Comparison of ENCODE assay signal across 11 mouse cellular contexts in genomic region chr12:70877926-70878710, GRCm38 (mm10). TPM values are rescaled to one million over a fixed set of nuclear protein-coding genes. Genes with fewer than 3 reads are reported as not detected.
A peak's percentile ranks its signal among the peaks of the same experiment; 100 is the strongest.
DNase-seq lines count a peak whose midpoint lies in the region; ATAC-seq and TF ChIP-seq lines count a peak whose summit lies in the region.
"Had no signal": no experiment of that assay in that cellular context is flagged by ENCODE, and none has a peak within 500 bp of the region (broad histone marks: within the 10 kb centered on the region; RNA-seq: fewer than 3 reads in every experiment).

No protein-coding gene starts in this region.

- no peaks in the 10 kb centered on the region for H3K27me3 ChIP-seq in cerebellum, adult 2 months (ENCODE audit: control insufficient read depth, insufficient read depth, low read length)
- no peaks in the 10 kb centered on the region for H3K27me3 ChIP-seq in intestine, embryonic 15.5 days (replicated peaks)
- H3K27me3 ChIP-seq in stomach, postnatal 0 days (ENCODE audit: control insufficient read depth, insufficient read depth, low read length), result no peaks in the 10 kb centered on the region
- H3K27me3 ChIP-seq: hindbrain, embryonic 12.5 days had no signal

- H3K4me2 ChIP-seq in intestine, embryonic 15.5 days (replicated peaks), result no peak overlapping the region
- H3K4me2 ChIP-seq in stomach, postnatal 0 days (replicated peaks; ENCODE audit: low read depth), result no peak overlapping the region
- H3K4me2 ChIP-seq: hindbrain, embryonic 12.5 days had no signal

- no peak for DNase-seq in cerebellum, postnatal 4 days (ENCODE audit: low spot score in 2 of 2)
- DNase-seq in layer of hippocampus, adult 2 months (ENCODE audit: low spot score in 2 of 2), result no peak
- no peak for DNase-seq in layer of hippocampus, postnatal 25 days (ENCODE audit: extremely low spot score in 1 of 2, low spot score in 1 of 2)
- peak; percentile 87 to 95 for DNase-seq in cerebellum, adult 2 months
- DNase-seq in left cerebral cortex, postnatal 14 days (ENCODE audit: low spot score in 2 of 2), result peak; percentile 40 to 46
- no peak for DNase-seq in stomach, postnatal 0 days (ENCODE audit: low spot score)
- DNase-seq: kidney, postnatal 36 days had no signal

- 19% methylated on average over 20 of the region's 20 CpGs for WGBS in cerebellum, adult 2 months
- WGBS in intestine, embryonic 15.5 days, result 84% methylated on average over 20 of the region's 20 CpGs
- WGBS in stomach, postnatal 0 days, result 82% methylated on average over 20 of the region's 20 CpGs

- no peak overlapping the region for H3K9ac ChIP-seq in intestine, embryonic 15.5 days
- H3K9ac ChIP-seq in stomach, postnatal 0 days (ENCODE audit: low read length), result no peak overlapping the region
- H3K9ac ChIP-seq: hindbrain, embryonic 12.5 days; liver, embryonic 14.5 days had no signal

- no peak overlapping the region; the same call in 1 of the 2 replicates for H3K4me3 ChIP-seq in layer of hippocampus, adult 2 months
- peak overlapping the region; percentile 10 for H3K4me3 ChIP-seq in cerebellum, adult 2 months (replicated peaks; ENCODE audit: insufficient read depth, low read depth, low read length)
- H3K4me3 ChIP-seq in intestine, embryonic 15.5 days (replicated peaks), result no peak overlapping the region
- no peak overlapping the region for H3K4me3 ChIP-seq in stomach, postnatal 0 days (ENCODE audit: low read depth, low read length)
- H3K4me3 ChIP-seq: hindbrain, embryonic 12.5 days had no signal

- no peak for TF ChIP-seq EP300 in stomach, postnatal 0 days (optimal IDR thresholded peaks at IDR 0.05)

- H3K9me3 ChIP-seq in intestine, embryonic 15.5 days, result no peaks in the 10 kb centered on the region
- no peaks in the 10 kb centered on the region for H3K9me3 ChIP-seq in stomach, postnatal 0 days (ENCODE audit: control insufficient read depth, low read length)
- H3K9me3 ChIP-seq: hindbrain, embryonic 12.5 days had no signal

- no peak for TF ChIP-seq POLR2A in cerebellum, adult 2 months (IDR thresholded peaks at IDR 0.05; ENCODE audit: borderline replicate concordance, insufficient read depth, low read length)

- intact Hi-C loops in left cerebral cortex, postnatal 14 days (cut with DNase I), result no loop called here

- no peak for TF ChIP-seq CTCF in layer of hippocampus, adult 2 months (conservative IDR thresholded peaks at IDR 0.05)
- no peak for TF ChIP-seq CTCF in cerebellum, adult 2 months (IDR thresholded peaks at IDR 0.05; ENCODE audit: borderline replicate concordance, insufficient read depth, low read depth, low read length)
- TF ChIP-seq CTCF in stomach, postnatal 0 days (IDR thresholded peaks at IDR 0.05; ENCODE audit: low read depth), result no peak

- H3K4me1 ChIP-seq in cerebellum, adult 2 months (ENCODE audit: control insufficient read depth, insufficient read depth, low read length), result peaks cover 41% of the 10 kb centered on the region
- 0 out of 2 replicates have a peak, but pooled peaks cover 3% of the 10 kb centered on the region for H3K4me1 ChIP-seq in intestine, embryonic 15.5 days (replicated peaks)
- no peaks in the 10 kb centered on the region for H3K4me1 ChIP-seq in stomach, postnatal 0 days (replicated peaks; ENCODE audit: control insufficient read depth, insufficient read depth)
- H3K4me1 ChIP-seq: hindbrain, embryonic 12.5 days had no signal

- H3K27ac ChIP-seq in layer of hippocampus, adult 2 months, result peak overlapping the region; percentile 60
- H3K27ac ChIP-seq in cerebellum, adult 2 months (ENCODE audit: insufficient read depth, low read length), result peak overlapping the region; percentile 52
- no peak overlapping the region for H3K27ac ChIP-seq in intestine, embryonic 15.5 days
- H3K27ac ChIP-seq in stomach, postnatal 0 days (replicated peaks), result no peak overlapping the region
- H3K27ac ChIP-seq: hindbrain, embryonic 12.5 days; liver, embryonic 14.5 days had no signal

- no peaks in the 10 kb centered on the region for H3K36me3 ChIP-seq in intestine, embryonic 15.5 days
- H3K36me3 ChIP-seq in stomach, postnatal 0 days (ENCODE audit: control insufficient read depth, insufficient read depth, low read length), result peaks cover 16% of the 10 kb centered on the region

- peak; percentile 61 for ATAC-seq in cerebellum, adult (ENCODE audit: insufficient number of reproducible peaks, low FRiP score, low TSS enrichment)
- ATAC-seq in intestine, embryonic 15.5 days, result no peak
- no peak for ATAC-seq in stomach, postnatal 0 days (ENCODE audit: low FRiP score, low TSS enrichment)

RNA-seq across cellular contexts. Expression of gene Frmd6, which starts 52.8 kb away (rescaled TPM):
- total RNA-seq in layer of hippocampus, adult 2 months (2021), result 10 to 100 TPM; 17.6 to 18.4 TPM
- total RNA-seq in layer of hippocampus, postnatal 25 days (2021), result 10 to 100 TPM; 15.4 to 16.8 TPM
- polyA plus RNA-seq in cerebellum, adult 2 months (2012; rRNA removed), result 11.2 and 14.2 TPM in 2 replicates
- total RNA-seq in left cerebral cortex, postnatal 14 days (2021), result 10 to 100 TPM; 20.8 to 28.5 TPM
- 14.1 and 14.4 TPM in 2 replicates for polyA plus RNA-seq in intestine, embryonic 15.5 days (2015; fragmentation: Nextera tagmentation; extraction: Ambion mirVana)
- polyA plus RNA-seq in stomach, postnatal 0 days (2015; fragmentation: Nextera tagmentation; extraction: Ambion mirVana), result 17.1 and 17.2 TPM in 2 replicates

RNA-seq across cellular contexts. Expression of gene Actr10, which starts 59.5 kb away (rescaled TPM):
- 100 to 1,000 TPM; 160 to 172 TPM for total RNA-seq in layer of hippocampus, adult 2 months (2021)
- 100 to 1,000 TPM; 174 to 178 TPM for total RNA-seq in layer of hippocampus, postnatal 25 days (2021)
- 108 and 110 TPM in 2 replicates for polyA plus RNA-seq in cerebellum, adult 2 months (2012; rRNA removed)
- total RNA-seq in left cerebral cortex, postnatal 14 days (2021), result 100 to 1,000 TPM; 174 to 177 TPM
- 192 and 223 TPM in 2 replicates for polyA plus RNA-seq in intestine, embryonic 15.5 days (2015; fragmentation: Nextera tagmentation; extraction: Ambion mirVana)
- 193 and 199 TPM in 2 replicates for polyA plus RNA-seq in stomach, postnatal 0 days (2015; fragmentation: Nextera tagmentation; extraction: Ambion mirVana)

Comparison
In these comparisons a context has a peak if more than half of its experiments do, and no peak if none do; other contexts are left out.
1. DNase-seq: peak in cerebellum, adult 2 months (2 of 2) and left cerebral cortex, postnatal 14 days (2 of 2); none in cerebellum, postnatal 4 days (0 of 2), layer of hippocampus, adult 2 months (0 of 2), layer of hippocampus, postnatal 25 days (0 of 2) and stomach, postnatal 0 days (single experiment).
2. H3K27ac ChIP-seq: peak in layer of hippocampus, adult 2 months (single experiment) and cerebellum, adult 2 months (single experiment); none in intestine, embryonic 15.5 days (single experiment) and stomach, postnatal 0 days (single experiment).